Mouse (Mus musculus): Measurements from ENCODE around the gene Rtp2. TPM values are rescaled to one million over a fixed set of nuclear protein-coding genes. Genes with fewer than 3 reads are reported as not detected.

The Rtp2 gene
- polyA plus RNA-seq, 1 experiment from 2014 or later, result 0.52 TPM

DNA sequence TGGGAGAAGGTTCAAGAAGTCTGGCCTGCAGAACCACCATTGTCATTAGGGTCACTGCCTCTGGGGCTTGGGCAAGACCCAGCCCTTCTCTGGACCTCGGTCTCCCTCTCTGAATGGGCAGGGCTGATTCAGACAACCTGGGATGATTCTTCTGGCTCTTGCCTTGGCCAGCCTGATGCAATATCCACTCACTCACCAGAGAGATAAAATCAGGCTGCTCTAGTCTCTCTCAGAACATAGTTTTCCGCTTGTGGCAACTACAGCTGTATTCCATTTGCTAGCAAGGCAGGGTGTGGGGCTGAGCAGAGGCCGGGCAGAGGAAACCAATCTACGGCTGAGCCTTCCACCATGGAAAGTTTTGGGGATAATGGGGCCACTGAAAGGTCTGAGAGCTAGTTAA lies 36.7 kb upstream of the Rtp2 start:
- Histone ChIP-seq H3K4me3 (no peak overlapping the region), H3K27me3 (no peaks in the 10 kb centered on the region), H3K36me3 (peaks cover 6% of the 10 kb centered on the region; the same call in 1 of the 2 replicates), H3K9me3 (no peaks in the 10 kb centered on the region), H3K4me2 (replicated peaks) (no peak overlapping the region), H3K4me1 (no peaks in the 10 kb centered on the region; the same call in 1 of the 2 replicates), H3K9ac (no peak overlapping the region), H3K27ac (no peak overlapping the region)
- 52% methylated on average over 4 of the region's 4 CpGs for WGBS
- ATAC-seq (ENCODE audit: insufficient number of reproducible peaks, insufficient read depth, low FRiP score, low TSS enrichment), result no peak

DNA sequence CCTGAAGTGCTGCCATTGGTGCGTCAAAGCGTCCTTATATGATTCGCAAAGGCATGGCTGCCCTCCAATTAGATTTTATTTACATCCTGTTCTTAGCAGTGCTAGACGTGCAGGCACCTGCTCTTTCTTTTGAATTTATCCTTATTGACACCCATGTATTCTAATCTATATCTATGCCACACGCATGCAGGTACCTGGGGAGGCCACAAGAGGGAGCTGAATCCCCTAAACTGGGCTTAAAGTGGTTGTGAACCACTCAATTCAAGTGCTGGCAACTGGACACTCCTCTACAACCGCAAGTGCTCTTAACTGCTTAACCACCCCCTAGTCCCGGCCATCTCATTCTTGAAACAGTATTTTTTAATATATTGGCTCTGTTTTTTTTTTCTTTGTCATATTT lies 35.1 kb upstream of the Rtp2 start:
- H3K36me3 ChIP-seq, result peaks cover 6% of the 10 kb centered on the region; the same call in 1 of the 2 replicates
- no peaks in the 10 kb centered on the region; the same call in 1 of the 2 replicates for H3K4me1 ChIP-seq
- H3K4me3 ChIP-seq, result no peak overlapping the region
- no peaks in the 10 kb centered on the region for H3K27me3 ChIP-seq
- WGBS, result 82% methylated on average over 7 of the region's 7 CpGs
- no peak overlapping the region for H3K4me2 ChIP-seq (replicated peaks)
- no peak for ATAC-seq (ENCODE audit: insufficient number of reproducible peaks, insufficient read depth, low FRiP score, low TSS enrichment)
- H3K9ac ChIP-seq, result no peak overlapping the region
- H3K27ac ChIP-seq, result no peak overlapping the region
- no peaks in the 10 kb centered on the region for H3K9me3 ChIP-seq

DNA sequence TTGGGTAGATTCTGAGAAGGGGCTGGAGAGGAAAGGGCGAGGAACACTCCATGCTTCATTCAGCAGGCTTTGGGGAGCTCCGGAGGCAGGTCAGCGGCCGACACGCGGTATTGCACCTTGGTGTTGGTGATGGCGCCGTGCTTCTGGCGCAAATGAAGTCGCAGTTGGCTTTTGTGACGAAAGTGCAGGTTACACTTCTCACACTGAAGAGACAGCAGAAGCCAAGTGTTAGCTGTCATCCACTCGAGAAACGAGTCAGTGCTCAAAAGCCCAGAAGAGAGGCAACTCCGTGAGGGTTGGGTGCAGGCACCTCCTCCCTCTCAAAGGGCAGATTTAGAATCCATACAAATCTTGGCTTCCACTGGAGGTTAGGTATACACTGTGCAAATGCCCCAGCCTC lies 33.9 kb upstream of the Rtp2 start:
- Histone ChIP-seq H3K27me3 (no peaks in the 10 kb centered on the region), H3K27ac (no peak overlapping the region), H3K36me3 (peaks cover 6% of the 10 kb centered on the region; the same call in 1 of the 2 replicates), H3K9ac (no peak overlapping the region), H3K4me2 (replicated peaks) (no peak overlapping the region), H3K4me1 (no peaks in the 10 kb centered on the region; the same call in 1 of the 2 replicates), H3K9me3 (no peaks in the 10 kb centered on the region), H3K4me3 (no peak overlapping the region)
- WGBS, result 88% methylated on average over 14 of the region's 14 CpGs
- ATAC-seq (ENCODE audit: insufficient number of reproducible peaks, insufficient read depth, low FRiP score, low TSS enrichment), result no peak

DNA sequence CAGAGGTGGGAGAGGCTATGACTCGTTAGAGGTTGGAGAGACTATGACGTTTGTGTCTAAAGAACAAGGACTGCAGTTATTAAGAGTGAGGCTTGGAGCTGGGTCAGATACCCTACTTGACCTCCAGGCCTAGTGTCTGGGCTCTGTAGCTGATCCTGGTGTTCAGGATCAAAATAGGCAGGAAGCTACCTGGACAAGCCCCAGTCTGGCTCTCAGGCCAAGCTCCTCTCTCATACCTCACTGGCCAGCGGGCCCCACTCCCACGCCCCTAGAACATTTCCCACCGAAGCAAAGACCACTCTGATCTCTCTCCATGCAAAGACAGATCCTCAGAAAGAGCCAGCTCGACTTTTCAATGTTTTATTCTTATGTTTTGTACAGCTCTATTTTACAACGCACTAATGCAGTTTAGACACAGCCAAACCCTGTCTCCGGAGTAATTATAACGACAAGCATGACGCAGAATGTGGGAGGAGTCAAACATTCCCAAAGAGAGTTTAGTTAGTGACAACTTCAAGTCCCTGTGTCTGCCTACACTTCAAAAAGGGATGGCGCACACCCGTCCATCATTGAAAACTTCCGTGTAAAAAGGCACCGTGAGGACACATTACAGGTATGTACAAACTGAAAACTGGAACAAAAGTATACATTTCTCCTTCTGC lies 32.6 kb upstream of the Rtp2 start:
- no peak overlapping the region for H3K4me3 ChIP-seq
- ATAC-seq (ENCODE audit: insufficient number of reproducible peaks, insufficient read depth, low FRiP score, low TSS enrichment), result no peak
- WGBS, result 73% methylated on average over 14 of the region's 14 CpGs

DNA sequence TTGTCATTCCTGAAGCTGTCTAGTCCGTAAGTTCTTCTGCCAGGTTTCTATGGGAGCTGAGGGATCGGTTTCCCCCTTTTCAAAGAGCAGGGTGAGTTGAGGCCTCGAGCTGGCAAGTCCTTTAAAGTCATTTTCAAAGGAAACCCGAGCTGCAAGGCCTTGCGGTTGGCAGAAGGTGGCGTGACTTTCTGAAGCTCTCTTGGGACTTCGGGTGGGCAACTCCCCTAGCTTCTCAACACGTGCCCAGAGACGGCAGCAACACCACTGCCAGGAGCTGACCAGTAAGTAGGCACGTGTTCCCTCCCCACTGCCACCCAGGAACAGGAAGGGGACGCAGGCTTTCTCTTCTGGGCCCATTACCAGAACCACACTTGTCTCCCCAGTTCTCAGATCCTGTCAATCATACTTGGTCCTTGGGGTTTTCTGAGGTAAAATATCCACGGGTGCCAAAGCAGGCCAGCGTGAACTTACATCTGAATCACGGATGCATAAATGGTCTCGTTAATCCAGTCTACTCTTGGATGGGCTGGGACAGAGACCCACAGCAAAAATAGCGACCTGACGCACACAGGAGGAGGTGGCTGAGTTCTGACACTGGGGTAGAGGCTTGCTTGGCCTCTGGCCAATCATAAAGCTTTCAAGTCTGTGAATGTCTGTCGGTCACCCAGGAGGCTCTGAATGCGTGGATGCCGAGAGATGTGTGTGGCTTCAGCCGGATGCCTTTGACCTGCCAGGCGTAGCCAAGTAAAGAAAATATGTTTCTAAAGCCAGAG lies 31.9 kb upstream of the Rtp2 start:
- H3K9ac ChIP-seq, result no peak overlapping the region
- no peak overlapping the region for H3K4me3 ChIP-seq
- no peak overlapping the region for H3K27ac ChIP-seq
- 61% methylated on average over 22 of the region's 22 CpGs for WGBS
- no peak overlapping the region for H3K4me2 ChIP-seq (replicated peaks)
- H3K27me3 ChIP-seq, result 0 out of 2 replicates have a peak, but pooled peaks cover 3% of the 10 kb centered on the region
- ATAC-seq (ENCODE audit: insufficient number of reproducible peaks, insufficient read depth, low FRiP score, low TSS enrichment), result no peak
- peaks cover 6% of the 10 kb centered on the region; the same call in 1 of the 2 replicates for H3K36me3 ChIP-seq
- H3K4me1 ChIP-seq, result no peaks in the 10 kb centered on the region; the same call in 1 of the 2 replicates
- no peaks in the 10 kb centered on the region for H3K9me3 ChIP-seq

More for the DNA sequence above, 32.6 kb upstream of the Rtp2 start:
- H3K9me3 ChIP-seq, result no peaks in the 10 kb centered on the region
- no peaks in the 10 kb centered on the region; the same call in 1 of the 2 replicates for H3K4me1 ChIP-seq
- no peak overlapping the region for H3K27ac ChIP-seq
- no peak overlapping the region for H3K9ac ChIP-seq
- H3K36me3 ChIP-seq, result peaks cover 6% of the 10 kb centered on the region; the same call in 1 of the 2 replicates
- no peak overlapping the region for H3K4me2 ChIP-seq (replicated peaks)
- no peaks in the 10 kb centered on the region for H3K27me3 ChIP-seq

DNA sequence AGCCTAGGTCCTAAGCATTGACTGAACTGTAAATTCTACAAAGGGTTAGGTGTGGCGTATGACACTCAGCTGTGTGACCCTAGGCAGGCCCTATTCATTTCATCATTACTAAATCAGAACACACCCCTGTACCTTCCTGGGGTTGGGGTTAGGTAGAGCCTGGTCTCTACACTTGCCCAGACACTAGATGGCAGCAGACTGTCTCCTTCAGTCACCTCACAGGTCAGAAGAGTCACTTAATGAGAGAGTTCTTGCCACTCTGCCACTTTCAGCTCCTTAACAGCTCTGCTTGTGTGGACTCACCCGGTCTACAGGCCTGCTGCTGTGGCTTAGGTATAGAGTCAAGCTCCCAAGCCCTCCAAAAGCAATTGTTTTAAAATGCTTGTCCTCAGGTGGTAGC lies 30.2 kb upstream of the Rtp2 start:
- ATAC-seq (ENCODE audit: insufficient number of reproducible peaks, insufficient read depth, low FRiP score, low TSS enrichment), result no peak
- no peaks in the 10 kb centered on the region for H3K9me3 ChIP-seq
- H3K36me3 ChIP-seq, result no peaks in the 10 kb centered on the region
- H3K4me2 ChIP-seq (replicated peaks), result no peak overlapping the region
- WGBS, result 85% methylated on average over 2 of the region's 2 CpGs
- H3K4me3 ChIP-seq, result no peak overlapping the region
- no peak overlapping the region for H3K27ac ChIP-seq
- H3K4me1 ChIP-seq, result no peaks in the 10 kb centered on the region; the same call in 1 of the 2 replicates
- H3K27me3 ChIP-seq, result 0 out of 2 replicates have a peak, but pooled peaks cover 3% of the 10 kb centered on the region
- no peak overlapping the region for H3K9ac ChIP-seq

DNA sequence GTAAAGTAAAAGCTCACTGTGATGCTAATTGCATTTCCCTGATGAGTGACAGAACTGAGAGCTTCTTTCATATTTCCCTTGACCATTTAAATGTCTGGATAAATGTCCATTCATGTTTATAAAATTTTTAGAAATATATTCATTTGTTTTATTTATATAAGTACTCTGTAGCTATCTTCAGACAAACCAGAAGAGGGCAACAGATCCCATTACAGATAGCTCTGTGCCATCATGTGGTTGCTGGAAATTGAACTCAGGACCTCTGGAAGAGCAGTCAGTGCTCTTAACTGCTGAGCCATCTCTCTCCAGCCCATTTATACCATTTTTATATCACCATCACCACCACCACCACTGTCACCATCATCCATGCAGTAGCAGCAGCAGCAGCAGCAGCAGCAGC lies 26.7 kb upstream of the Rtp2 start:
- H3K27ac ChIP-seq, result no peak overlapping the region
- H3K4me1 ChIP-seq, result no peaks in the 10 kb centered on the region; the same call in 1 of the 2 replicates

DNA sequence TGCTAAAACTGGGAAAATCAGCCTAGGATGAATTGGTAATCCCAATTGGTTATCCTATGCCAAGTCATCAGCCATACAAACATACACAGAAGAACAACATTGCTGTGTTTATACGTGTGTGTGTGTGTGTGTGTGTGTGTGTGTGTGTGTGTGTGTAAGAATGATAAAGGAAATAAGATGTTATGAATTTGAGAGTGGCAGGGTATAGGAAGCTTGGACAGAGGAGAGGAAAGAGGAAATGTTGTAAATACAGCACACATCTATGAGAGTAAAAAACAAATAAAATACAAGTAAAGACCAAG lies 21.7 kb upstream of the Rtp2 start:
- no peaks in the 10 kb centered on the region for H3K36me3 ChIP-seq
- ATAC-seq (ENCODE audit: insufficient number of reproducible peaks, insufficient read depth, low FRiP score, low TSS enrichment), result no peak
- no peak overlapping the region for H3K4me2 ChIP-seq (replicated peaks)
- H3K4me3 ChIP-seq, result no peak overlapping the region
- H3K27me3 ChIP-seq, result no peaks in the 10 kb centered on the region
- WGBS, result 12% methylated on average over 1 of the region's 1 CpGs
- H3K4me1 ChIP-seq, result no peaks in the 10 kb centered on the region
- H3K9me3 ChIP-seq, result no peaks in the 10 kb centered on the region
- no peak overlapping the region for H3K27ac ChIP-seq
- H3K9ac ChIP-seq, result no peak overlapping the region

More for the DNA sequence above, 26.7 kb upstream of the Rtp2 start:
- no peak overlapping the region for H3K9ac ChIP-seq
- H3K36me3 ChIP-seq, result no peaks in the 10 kb centered on the region
- no peaks in the 10 kb centered on the region for H3K9me3 ChIP-seq
- no peak overlapping the region for H3K4me3 ChIP-seq
- no peak for ATAC-seq (ENCODE audit: insufficient number of reproducible peaks, insufficient read depth, low FRiP score, low TSS enrichment)
- no peak overlapping the region for H3K4me2 ChIP-seq (replicated peaks)
- H3K27me3 ChIP-seq, result 0 out of 2 replicates have a peak, but pooled peaks cover 3% of the 10 kb centered on the region

DNA sequence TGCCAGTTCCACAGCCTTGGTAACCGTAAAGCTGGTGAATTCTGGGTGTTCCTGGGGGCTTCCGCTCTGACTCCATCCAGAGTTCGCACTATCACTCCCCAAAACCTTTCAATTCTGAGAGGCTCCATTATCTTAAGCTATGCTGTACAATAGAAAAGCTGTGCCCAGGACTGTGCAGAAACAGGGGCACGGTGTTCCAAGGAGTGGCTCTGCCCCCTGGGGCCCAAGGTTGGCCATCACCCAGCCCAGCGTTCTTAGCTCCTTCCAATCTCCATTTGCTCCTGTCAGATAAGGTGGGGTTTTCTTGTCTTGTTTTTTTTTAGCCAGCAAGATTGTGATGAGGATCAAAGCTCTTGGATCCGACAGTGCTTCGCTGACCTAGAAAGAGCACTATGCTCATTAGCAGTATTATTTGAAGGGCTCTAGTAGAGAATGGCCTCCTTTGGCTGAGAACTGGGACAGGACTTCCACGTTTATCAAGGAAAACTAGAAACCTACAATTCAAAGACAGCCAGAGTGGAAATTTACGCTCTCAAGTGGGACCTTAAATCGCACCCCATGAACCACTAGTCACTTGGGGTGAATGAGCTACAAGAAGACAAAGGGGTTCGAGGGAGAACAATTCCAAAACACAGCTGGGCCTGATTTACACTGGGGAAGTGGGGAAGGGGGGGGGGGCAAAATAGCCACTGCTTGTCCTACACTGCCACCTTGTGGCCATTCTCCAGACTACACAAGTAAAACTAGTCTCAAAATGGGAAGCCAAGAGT lies 21.2 kb upstream of the Rtp2 start:
- H3K4me3 ChIP-seq, result no peak overlapping the region
- no peaks in the 10 kb centered on the region for H3K36me3 ChIP-seq
- H3K4me1 ChIP-seq, result no peaks in the 10 kb centered on the region
- no peak for ATAC-seq (ENCODE audit: insufficient number of reproducible peaks, insufficient read depth, low FRiP score, low TSS enrichment)
- 48% methylated on average over 11 of the region's 11 CpGs for WGBS
- H3K4me2 ChIP-seq (replicated peaks), result no peak overlapping the region
- H3K27me3 ChIP-seq, result no peaks in the 10 kb centered on the region
- H3K9ac ChIP-seq, result no peak overlapping the region
- H3K9me3 ChIP-seq, result no peaks in the 10 kb centered on the region
- no peak overlapping the region for H3K27ac ChIP-seq

DNA sequence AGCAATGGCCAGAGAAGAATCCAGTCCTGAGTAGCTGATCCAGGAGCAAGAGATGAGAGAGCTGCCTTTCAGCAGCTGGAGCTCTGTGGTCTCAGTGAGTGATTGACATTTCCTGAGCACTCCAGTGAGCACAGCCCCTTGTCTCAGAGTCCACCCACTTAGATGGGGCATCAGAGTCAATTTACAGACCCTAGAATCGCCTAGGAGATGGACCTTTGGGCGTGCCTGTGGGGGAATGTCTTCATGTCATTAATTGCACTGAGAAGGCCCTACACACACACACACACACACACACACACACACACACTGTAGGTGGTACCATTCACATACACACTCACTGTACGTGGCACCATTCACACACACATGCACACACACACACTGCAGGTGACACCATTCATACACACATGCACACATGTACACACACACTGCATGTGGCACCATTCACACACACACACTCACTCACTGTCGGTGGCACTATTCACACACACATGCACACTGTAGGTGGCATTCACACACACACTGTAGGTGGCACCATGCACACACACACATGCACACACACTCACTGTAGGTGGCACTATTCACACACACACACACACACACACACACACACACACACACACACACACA lies 20.0 kb upstream of the Rtp2 start:
- Histone ChIP-seq H3K9ac (no peak overlapping the region), H3K36me3 (no peaks in the 10 kb centered on the region), H3K9me3 (no peaks in the 10 kb centered on the region), H3K4me2 (replicated peaks) (no peak overlapping the region), H3K27me3 (no peaks in the 10 kb centered on the region), H3K4me1 (no peaks in the 10 kb centered on the region), H3K4me3 (no peak overlapping the region), H3K27ac (no peak overlapping the region)
- 71% methylated on average over 4 of the region's 4 CpGs for WGBS
- ATAC-seq (ENCODE audit: insufficient number of reproducible peaks, insufficient read depth, low FRiP score, low TSS enrichment), result peak; percentile 56; the same call in 1 of the 2 replicates

DNA sequence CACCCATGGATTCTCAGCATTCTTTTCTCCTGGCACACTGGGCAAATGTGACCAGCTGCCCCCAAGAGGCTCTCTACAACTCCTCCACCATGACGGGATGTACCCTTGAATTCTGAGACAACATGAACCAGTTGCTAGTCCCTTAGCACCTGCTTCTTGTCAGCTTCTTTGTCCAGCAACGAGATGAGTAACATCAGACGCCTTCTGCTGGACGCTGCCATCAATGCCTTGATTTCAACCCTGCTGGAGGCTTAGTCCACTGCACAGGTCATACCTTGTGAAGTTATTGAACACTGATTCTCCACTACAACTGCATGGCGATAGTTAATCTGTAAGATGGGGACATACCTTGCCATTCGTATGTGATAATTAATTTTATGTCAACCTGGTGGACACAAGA lies 15.5 kb upstream of the Rtp2 start:
- Histone ChIP-seq H3K4me1 (no peaks in the 10 kb centered on the region), H3K27me3 (no peaks in the 10 kb centered on the region), H3K4me3 (no peak overlapping the region), H3K9ac (no peak overlapping the region), H3K4me2 (replicated peaks) (no peak overlapping the region), H3K27ac (no peak overlapping the region), H3K9me3 (no peaks in the 10 kb centered on the region), H3K36me3 (no peaks in the 10 kb centered on the region)
- WGBS, result 89% methylated on average over 6 of the region's 6 CpGs
- ATAC-seq (ENCODE audit: insufficient number of reproducible peaks, insufficient read depth, low FRiP score, low TSS enrichment), result no peak
